ENCODE assay signal across 15 mouse cellular contexts in the genomic region with DNA sequence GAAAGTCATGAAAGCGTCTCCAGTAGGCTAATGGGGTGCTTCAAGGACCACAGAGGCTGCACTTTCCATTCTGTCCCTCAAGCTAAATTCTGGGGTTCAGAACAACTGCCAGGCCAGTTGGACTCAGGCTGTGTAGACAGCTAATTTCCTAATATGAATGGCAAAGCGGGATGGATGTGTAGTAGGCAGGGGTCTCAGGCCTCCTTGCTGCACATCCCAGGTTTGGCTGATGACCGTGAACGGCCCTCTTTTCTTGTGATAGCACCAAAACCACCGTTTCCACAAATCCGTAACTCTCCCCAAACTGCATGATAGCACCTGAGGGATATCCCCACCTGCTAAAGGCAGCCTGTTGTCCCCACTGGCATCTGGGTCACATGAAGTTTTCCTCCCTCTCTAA. TPM values are rescaled to one million over a fixed set of nuclear protein-coding genes. Genes with fewer than 3 reads are reported as not detected.
DNase-seq lines count a peak whose midpoint lies in the region; ATAC-seq and TF ChIP-seq lines count a peak whose summit lies in the region.
"Had no signal": no experiment of that assay in that cellular context is flagged by ENCODE, and none has a peak within 500 bp of the region (broad histone marks: within the 10 kb centered on the region; RNA-seq: fewer than 3 reads in every experiment).

No protein-coding gene starts in this region.

- peaks cover 43% of the 10 kb centered on the region for H3K4me1 ChIP-seq in hindbrain, embryonic 13.5 days (replicated peaks)
- H3K4me1 ChIP-seq in hindbrain, embryonic 11.5 days (replicated peaks; ENCODE audit: control insufficient read depth, insufficient read depth, low read length): peaks cover 6% of the 10 kb centered on the region
- no peaks in the 10 kb centered on the region; the same call in 1 of the 2 replicates for H3K4me1 ChIP-seq in bone marrow, adult 2 months (ENCODE audit: control insufficient read depth, insufficient read depth, low read length)
- H3K4me1 ChIP-seq in hindbrain, embryonic 15.5 days (replicated peaks): peaks cover 39% of the 10 kb centered on the region
- H3K4me1 ChIP-seq in midbrain, embryonic 13.5 days (replicated peaks): peaks cover 47% of the 10 kb centered on the region

- TF ChIP-seq CTCF in bone marrow, adult 2 months (IDR thresholded peaks at IDR 0.05; ENCODE audit: control insufficient read depth, insufficient read depth, low read length): no peak

- TF ChIP-seq POLR2A in bone marrow, adult 2 months (IDR thresholded peaks at IDR 0.05; ENCODE audit: borderline replicate concordance, control insufficient read depth, low read depth, low read length): no peak

- no peak for DNase-seq in hindbrain, embryonic 11.5 days (ENCODE audit: low spot score)
- DNase-seq in gastrocnemius, postnatal 14 days: no peak
- DNase-seq in adrenal gland, adult 8-10 months: no peak
- DNase-seq: cerebellum, adult 8-10 months; kidney, adult 8-10 months; thymus, postnatal 36 days had no signal

- 79% methylated on average over 6 of the region's 6 CpGs for WGBS in hindbrain, embryonic 13.5 days
- WGBS in hindbrain, embryonic 11.5 days: 86% methylated on average over 6 of the region's 6 CpGs
- 88% methylated on average over 6 of the region's 6 CpGs for WGBS in bone marrow, adult 2 months
- WGBS in hindbrain, embryonic 15.5 days: 87% methylated on average over 6 of the region's 6 CpGs
- WGBS in midbrain, embryonic 13.5 days: 85% methylated on average over 6 of the region's 6 CpGs

- H3K9ac ChIP-seq in hindbrain, embryonic 13.5 days: no peak overlapping the region; the same call in 1 of the 2 replicates
- no peak overlapping the region for H3K9ac ChIP-seq in hindbrain, embryonic 11.5 days (ENCODE audit: low read depth, low read length)
- no peak overlapping the region for H3K9ac ChIP-seq in hindbrain, embryonic 15.5 days
- H3K9ac ChIP-seq in midbrain, embryonic 13.5 days (replicated peaks): no peak overlapping the region
- H3K9ac ChIP-seq: embryonic facial prominence, embryonic 13.5 days; heart, embryonic 15.5 days; limb, embryonic 15.5 days had no signal

- peak overlapping the region; percentile 80 for H3K4me2 ChIP-seq in hindbrain, embryonic 13.5 days
- no peak overlapping the region for H3K4me2 ChIP-seq in hindbrain, embryonic 11.5 days (replicated peaks; ENCODE audit: low read depth, low read length)
- peak overlapping the region; percentile 80 for H3K4me2 ChIP-seq in hindbrain, embryonic 15.5 days
- peak overlapping the region; percentile 82 for H3K4me2 ChIP-seq in midbrain, embryonic 13.5 days (replicated peaks)

- no peak overlapping the region for H3K27ac ChIP-seq in hindbrain, embryonic 13.5 days
- H3K27ac ChIP-seq in hindbrain, embryonic 11.5 days (ENCODE audit: low read depth, low read length): no peak overlapping the region
- peak overlapping the region; percentile 21; the same call in 1 of the 2 replicates for H3K27ac ChIP-seq in bone marrow, adult 2 months (ENCODE audit: control insufficient read depth, insufficient read depth, low read depth, low read length, poor library complexity)
- H3K27ac ChIP-seq in hindbrain, embryonic 15.5 days (replicated peaks): no peak overlapping the region
- no peak overlapping the region for H3K27ac ChIP-seq in midbrain, embryonic 13.5 days
- H3K27ac ChIP-seq: embryonic facial prominence, embryonic 13.5 days; heart, embryonic 15.5 days; limb, embryonic 15.5 days had no signal

- H3K27me3 ChIP-seq in hindbrain, embryonic 13.5 days: peaks cover 8% of the 10 kb centered on the region; the same call in 1 of the 2 replicates
- H3K27me3 ChIP-seq in hindbrain, embryonic 11.5 days (ENCODE audit: control insufficient read depth, insufficient read depth, low read length): peaks cover 6% of the 10 kb centered on the region
- H3K27me3 ChIP-seq in hindbrain, embryonic 15.5 days: no peaks in the 10 kb centered on the region
- H3K27me3 ChIP-seq in midbrain, embryonic 13.5 days: peaks cover 12% of the 10 kb centered on the region

- intact Hi-C loops in gastrocnemius, postnatal 14 days (cut with DNase I; ENCODE audit: low total_unique reads): no loop called here

- H3K9me3 ChIP-seq in hindbrain, embryonic 13.5 days: no peaks in the 10 kb centered on the region
- H3K9me3 ChIP-seq in hindbrain, embryonic 11.5 days (ENCODE audit: control insufficient read depth, low read length): no peaks in the 10 kb centered on the region
- no peaks in the 10 kb centered on the region for H3K9me3 ChIP-seq in hindbrain, embryonic 15.5 days
- H3K9me3 ChIP-seq in midbrain, embryonic 13.5 days: peaks cover 4% of the 10 kb centered on the region; the same call in 1 of the 2 replicates
- H3K9me3 ChIP-seq: embryonic facial prominence, embryonic 13.5 days; heart, embryonic 15.5 days; limb, embryonic 15.5 days had no signal

- H3K36me3 ChIP-seq in hindbrain, embryonic 13.5 days: peaks cover 9% of the 10 kb centered on the region
- no peaks in the 10 kb centered on the region for H3K36me3 ChIP-seq in hindbrain, embryonic 11.5 days (ENCODE audit: control insufficient read depth, insufficient read depth, low read length)
- H3K36me3 ChIP-seq in hindbrain, embryonic 15.5 days: no peaks in the 10 kb centered on the region
- peaks cover 12% of the 10 kb centered on the region for H3K36me3 ChIP-seq in midbrain, embryonic 13.5 days

- peak overlapping the region; percentile 96; the same call in 1 of the 2 replicates for H3K4me3 ChIP-seq in hindbrain, embryonic 13.5 days
- no peak overlapping the region for H3K4me3 ChIP-seq in hindbrain, embryonic 11.5 days (ENCODE audit: low read depth, low read length)
- H3K4me3 ChIP-seq in bone marrow, adult 2 months (replicated peaks; ENCODE audit: control insufficient read depth, low read depth, low read length): peak overlapping the region; percentile 8
- H3K4me3 ChIP-seq in hindbrain, embryonic 15.5 days: no peak overlapping the region
- 0 out of 2 replicates have a peak overlapping the region, but pooled peaks have one; percentile 87 for H3K4me3 ChIP-seq in midbrain, embryonic 13.5 days (replicated peaks)
- H3K4me3 ChIP-seq: embryonic facial prominence, embryonic 13.5 days; heart, embryonic 15.5 days; limb, embryonic 15.5 days had no signal

- ATAC-seq in hindbrain, embryonic 13.5 days (ENCODE audit: low FRiP score): no peak
- no peak for ATAC-seq in hindbrain, embryonic 11.5 days (ENCODE audit: low FRiP score)
- no peak for ATAC-seq in hindbrain, embryonic 15.5 days (ENCODE audit: low FRiP score, low read depth)
- ATAC-seq in midbrain, embryonic 13.5 days: no peak
- no peak for ATAC-seq in inflammation-experienced regulatory T-cells, adult 6 months
- ATAC-seq: CD4-positive, CD25-positive, alpha-beta regulatory T cell, adult 4 months had no signal

RNA-seq across cellular contexts. Expression of gene Hist3h2a, which starts 4.1 kb away (rescaled TPM):
- polyA plus RNA-seq in hindbrain, embryonic 13.5 days (2015; fragmentation: Nextera tagmentation; extraction: Ambion mirVana): 138 and 142 TPM in 2 replicates
- polyA plus RNA-seq in hindbrain, embryonic 11.5 days (2014; fragmentation: Nextera tagmentation; extraction: Ambion mirVana): 71.2 and 75.2 TPM in 2 replicates
- polyA plus RNA-seq in bone marrow, adult 2 months (2011; ENCODE audit: insufficient read depth, insufficient read length, low replicate concordance, missing spikeins): 22.9 and 25.6 TPM in 2 replicates
- polyA plus RNA-seq in hindbrain, embryonic 15.5 days (2015; fragmentation: Nextera tagmentation; extraction: Ambion mirVana): 96.0 and 96.7 TPM in 2 replicates
- 149 and 155 TPM in 2 replicates for polyA plus RNA-seq in midbrain, embryonic 13.5 days (2015; fragmentation: Nextera tagmentation; extraction: Ambion mirVana)
- 10 to 100 TPM; 15.1 to 16.8 TPM for total RNA-seq in gastrocnemius, postnatal 14 days (2021)
- total RNA-seq in adrenal gland, adult 8-10 months (2022): 10 to 100 TPM; 18.8 to 28.5 (median 26.2) TPM
- polyA plus RNA-seq in inflammation-experienced regulatory T-cells, adult 6 months (2017; shearing (Covaris generic)): 1 to 10 TPM; 3.1 to 5.0 (median 4.2) TPM

RNA-seq across cellular contexts. Expression of gene Trim17, which starts 4.1 kb away (rescaled TPM):
- polyA plus RNA-seq in hindbrain, embryonic 13.5 days (2015; fragmentation: Nextera tagmentation; extraction: Ambion mirVana): 1.6 TPM in 2 replicates
- 0.36 and 0.73 TPM in 2 replicates for polyA plus RNA-seq in hindbrain, embryonic 11.5 days (2014; fragmentation: Nextera tagmentation; extraction: Ambion mirVana)
- polyA plus RNA-seq in bone marrow, adult 2 months (2011; ENCODE audit: insufficient read depth, insufficient read length, low replicate concordance, missing spikeins): 0.29 TPM in 1 of 2 replicates, not detected in the other
- polyA plus RNA-seq in hindbrain, embryonic 15.5 days (2015; fragmentation: Nextera tagmentation; extraction: Ambion mirVana): 1.4 TPM in 2 replicates
- 1.1 and 1.3 TPM in 2 replicates for polyA plus RNA-seq in midbrain, embryonic 13.5 days (2015; fragmentation: Nextera tagmentation; extraction: Ambion mirVana)
- under 1 TPM in 1 of 2 experiments, not detected in 1; 0.29 TPM for total RNA-seq in gastrocnemius, postnatal 14 days (2021)
- under 1 TPM; 0.21 to 0.59 (median 0.46) TPM for total RNA-seq in adrenal gland, adult 8-10 months (2022)
- under 1 TPM in 2 of 3 experiments, not detected in 1; 0.14 to 0.40 TPM for polyA plus RNA-seq in inflammation-experienced regulatory T-cells, adult 6 months (2017; shearing (Covaris generic))

RNA-seq across cellular contexts. Expression of gene Hist3h2ba, which starts 9.8 kb away (rescaled TPM):
- polyA plus RNA-seq in hindbrain, embryonic 13.5 days (2015; fragmentation: Nextera tagmentation; extraction: Ambion mirVana): 285 and 298 TPM in 2 replicates
- 108 and 114 TPM in 2 replicates for polyA plus RNA-seq in hindbrain, embryonic 11.5 days (2014; fragmentation: Nextera tagmentation; extraction: Ambion mirVana)
- 18.8 and 22.9 TPM in 2 replicates for polyA plus RNA-seq in bone marrow, adult 2 months (2011; ENCODE audit: insufficient read depth, insufficient read length, low replicate concordance, missing spikeins)
- 230 and 238 TPM in 2 replicates for polyA plus RNA-seq in hindbrain, embryonic 15.5 days (2015; fragmentation: Nextera tagmentation; extraction: Ambion mirVana)
- 383 and 402 TPM in 2 replicates for polyA plus RNA-seq in midbrain, embryonic 13.5 days (2015; fragmentation: Nextera tagmentation; extraction: Ambion mirVana)
- 1 to 10 TPM; 2.1 to 3.7 TPM for total RNA-seq in gastrocnemius, postnatal 14 days (2021)
- total RNA-seq in adrenal gland, adult 8-10 months (2022): 10 to 100 TPM in 2 of 4 experiments, 1 to 10 TPM in 2; 3.3 to 12.2 (median 7.8) TPM
- polyA plus RNA-seq in inflammation-experienced regulatory T-cells, adult 6 months (2017; shearing (Covaris generic)): 1 to 10 TPM; 2.9 to 5.2 (median 4.3) TPM

RNA-seq across cellular contexts. Expression of gene Trim11, which starts 19.4 kb away (rescaled TPM):
- polyA plus RNA-seq in hindbrain, embryonic 13.5 days (2015; fragmentation: Nextera tagmentation; extraction: Ambion mirVana): 20.8 and 21.8 TPM in 2 replicates
- 15.7 and 18.2 TPM in 2 replicates for polyA plus RNA-seq in hindbrain, embryonic 11.5 days (2014; fragmentation: Nextera tagmentation; extraction: Ambion mirVana)
- 37.2 and 67.8 TPM in 2 replicates for polyA plus RNA-seq in bone marrow, adult 2 months (2011; ENCODE audit: insufficient read depth, insufficient read length, low replicate concordance, missing spikeins)
- polyA plus RNA-seq in hindbrain, embryonic 15.5 days (2015; fragmentation: Nextera tagmentation; extraction: Ambion mirVana): 19.3 and 20.7 TPM in 2 replicates
- polyA plus RNA-seq in midbrain, embryonic 13.5 days (2015; fragmentation: Nextera tagmentation; extraction: Ambion mirVana): 18.7 and 21.9 TPM in 2 replicates
- total RNA-seq in gastrocnemius, postnatal 14 days (2021): 1 to 10 TPM; 9.3 to 9.6 TPM
- total RNA-seq in adrenal gland, adult 8-10 months (2022): 10 to 100 TPM; 23.2 to 38.7 (median 31.3) TPM
- 10 to 100 TPM; 18.8 to 24.0 (median 20.3) TPM for polyA plus RNA-seq in inflammation-experienced regulatory T-cells, adult 6 months (2017; shearing (Covaris generic))

RNA-seq across cellular contexts. Expression of gene Rnf187, which starts 19.8 kb away (rescaled TPM):
- polyA plus RNA-seq in hindbrain, embryonic 13.5 days (2015; fragmentation: Nextera tagmentation; extraction: Ambion mirVana): 522 and 540 TPM in 2 replicates
- 395 and 419 TPM in 2 replicates for polyA plus RNA-seq in hindbrain, embryonic 11.5 days (2014; fragmentation: Nextera tagmentation; extraction: Ambion mirVana)
- polyA plus RNA-seq in bone marrow, adult 2 months (2011; ENCODE audit: insufficient read depth, insufficient read length, low replicate concordance, missing spikeins): 108 and 135 TPM in 2 replicates
- 603 and 674 TPM in 2 replicates for polyA plus RNA-seq in hindbrain, embryonic 15.5 days (2015; fragmentation: Nextera tagmentation; extraction: Ambion mirVana)
- polyA plus RNA-seq in midbrain, embryonic 13.5 days (2015; fragmentation: Nextera tagmentation; extraction: Ambion mirVana): 453 and 491 TPM in 2 replicates
- 100 to 1,000 TPM; 126 to 139 TPM for total RNA-seq in gastrocnemius, postnatal 14 days (2021)
- 100 to 1,000 TPM; 179 to 200 (median 190) TPM for total RNA-seq in adrenal gland, adult 8-10 months (2022)
- 10 to 100 TPM; 12.8 to 24.5 (median 15.7) TPM for polyA plus RNA-seq in inflammation-experienced regulatory T-cells, adult 6 months (2017; shearing (Covaris generic))

Comparison
In these comparisons a context has a peak if more than half of its experiments do, and no peak if none do; other contexts are left out.
1. H3K4me3 ChIP-seq: peak in hindbrain, embryonic 13.5 days (single experiment), bone marrow, adult 2 months (single experiment) and midbrain, embryonic 13.5 days (single experiment); none in hindbrain, embryonic 11.5 days (single experiment) and hindbrain, embryonic 15.5 days (single experiment).